Mouse (Mus musculus): Measurements from ENCODE around the gene Net1. TPM values are rescaled to one million over a fixed set of nuclear protein-coding genes. Genes with fewer than 3 reads are reported as not detected.
"Not testable (repeated sequence)": the region's sequence is repeated elsewhere in the genome, so short reads cannot be mapped to it uniquely, and the experiment has no call there.

Net1 gene
- polyA plus RNA-seq, 1 experiment from 2014 or later: 10.2 TPM

DNA sequence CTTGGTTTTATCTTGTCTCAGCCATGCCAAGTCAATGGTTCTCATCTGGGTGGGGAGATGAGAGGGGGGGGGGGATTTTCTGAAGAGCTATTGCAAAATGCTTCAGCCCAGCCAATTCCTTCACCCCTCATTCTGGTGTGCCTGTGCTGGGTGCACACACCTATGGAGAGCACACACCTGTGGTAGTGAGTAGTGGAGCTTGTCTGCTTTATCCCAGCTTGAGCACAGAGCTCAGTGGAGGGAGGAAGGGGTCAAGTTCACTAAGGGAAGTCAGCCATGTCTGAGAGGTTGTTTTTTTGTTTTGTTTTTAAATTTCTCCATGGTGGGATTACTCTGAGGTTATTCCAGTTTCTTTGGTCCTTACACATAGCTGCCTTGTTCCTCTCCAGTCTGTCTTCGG, 61.8 kb downstream of the Net1 start:
- Histone ChIP-seq H3K9me3 (ENCODE audit: control insufficient read depth, low read length) (no peaks in the 10 kb centered on the region), H3K4me1 (replicated peaks; ENCODE audit: control insufficient read depth, insufficient read depth, low read length) (no peaks in the 10 kb centered on the region), H3K36me3 (replicated peaks; ENCODE audit: control insufficient read depth, insufficient read depth) (no peaks in the 10 kb centered on the region), H3K9ac (no peak overlapping the region), H3K27ac (no peak overlapping the region), H3K27me3 (ENCODE audit: control insufficient read depth, insufficient read depth, low read length) (no peaks in the 10 kb centered on the region), H3K4me3 (replicated peaks; ENCODE audit: low read length) (no peak overlapping the region), H3K4me2 (replicated peaks) (no peak overlapping the region)
- 88% methylated on average over 1 of the region's 1 CpGs for WGBS
- ATAC-seq (ENCODE audit: low FRiP score): no peak
- no peak for DNase-seq (ENCODE audit: low spot score)

DNA sequence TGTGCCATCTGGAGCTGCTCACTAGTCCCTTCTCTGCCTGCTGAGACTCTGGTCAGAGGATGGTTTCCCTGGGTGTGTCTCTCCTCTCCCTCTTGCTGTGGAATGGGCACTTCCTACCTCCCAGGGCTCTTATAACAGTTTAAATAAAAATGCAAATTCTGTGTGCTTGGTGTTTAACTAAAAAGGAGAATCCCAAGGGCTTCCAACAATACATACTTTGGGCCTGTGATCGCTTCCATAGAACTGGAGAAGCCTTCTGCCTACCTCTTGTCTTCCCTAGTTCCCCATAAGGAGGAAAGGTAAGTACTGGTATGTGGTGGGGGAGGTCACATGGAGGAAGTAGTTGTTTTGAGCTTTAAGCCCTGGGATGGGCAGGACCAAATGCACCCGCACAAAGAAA, 63.2 kb downstream of the Net1 start:
- Histone ChIP-seq H3K4me2 (replicated peaks) (no peak overlapping the region), H3K4me1 (replicated peaks; ENCODE audit: control insufficient read depth, insufficient read depth, low read length) (no peaks in the 10 kb centered on the region), H3K9me3 (ENCODE audit: control insufficient read depth, low read length) (no peaks in the 10 kb centered on the region), H3K36me3 (replicated peaks; ENCODE audit: control insufficient read depth, insufficient read depth) (no peaks in the 10 kb centered on the region), H3K27me3 (ENCODE audit: control insufficient read depth, insufficient read depth, low read length) (no peaks in the 10 kb centered on the region), H3K4me3 (replicated peaks; ENCODE audit: low read length) (no peak overlapping the region), H3K9ac (no peak overlapping the region), H3K27ac (no peak overlapping the region)
- WGBS: 82% methylated on average over 2 of the region's 2 CpGs
- ATAC-seq (ENCODE audit: low FRiP score) (no peak), DNase-seq (ENCODE audit: low spot score) (no peak)

DNA sequence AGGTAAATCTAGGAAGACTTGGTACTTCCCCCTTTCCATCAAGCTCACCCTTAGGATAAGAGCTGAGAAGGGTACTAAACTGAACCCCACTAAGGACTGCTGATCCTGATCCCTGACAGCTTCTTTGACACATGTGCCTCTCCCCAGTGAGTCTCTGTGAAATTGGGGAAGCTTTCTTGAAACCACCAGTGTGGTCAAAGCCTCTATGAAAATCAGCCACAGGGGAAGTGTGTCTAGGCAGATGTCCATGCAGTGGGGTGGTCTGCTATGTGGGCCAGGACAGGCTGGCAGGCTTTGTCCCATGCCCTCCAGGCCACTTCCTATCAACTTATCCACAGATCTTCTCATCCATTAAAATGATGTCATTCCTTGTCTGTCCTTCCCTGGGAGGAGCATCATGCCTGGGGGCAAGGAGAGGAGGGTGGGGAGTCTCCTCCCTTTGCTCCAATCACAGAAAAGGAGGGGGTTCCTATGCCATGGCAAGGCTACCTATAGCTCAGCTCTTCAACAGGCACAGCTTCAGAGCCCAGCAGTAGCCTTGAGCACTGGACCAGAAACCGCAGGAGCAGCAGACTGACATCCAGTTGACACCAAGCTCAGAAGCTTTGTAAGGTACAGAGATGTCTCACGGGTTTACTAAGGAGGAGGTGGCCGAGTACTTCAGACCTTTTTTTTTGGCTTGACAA, 64.2 kb downstream of the Net1 start, which contains the start of gene Calm5:
TSS of gene Calm5 (plus strand) at position 526 of the 686 bp plus-strand sequence.
- H3K27ac ChIP-seq; H3K4me1 ChIP-seq (replicated peaks; ENCODE audit: control insufficient read depth, insufficient read depth, low read length); H3K4me3 ChIP-seq (replicated peaks; ENCODE audit: low read length); H3K9me3 ChIP-seq (ENCODE audit: control insufficient read depth, low read length); H3K9ac ChIP-seq; H3K4me2 ChIP-seq (replicated peaks); DNase-seq (ENCODE audit: low spot score); H3K27me3 ChIP-seq (ENCODE audit: control insufficient read depth, insufficient read depth, low read length); ATAC-seq (ENCODE audit: low FRiP score); H3K36me3 ChIP-seq (replicated peaks; ENCODE audit: control insufficient read depth, insufficient read depth): not testable (repeated sequence)
- 90% methylated on average over 3 of the region's 3 CpGs for WGBS

DNA sequence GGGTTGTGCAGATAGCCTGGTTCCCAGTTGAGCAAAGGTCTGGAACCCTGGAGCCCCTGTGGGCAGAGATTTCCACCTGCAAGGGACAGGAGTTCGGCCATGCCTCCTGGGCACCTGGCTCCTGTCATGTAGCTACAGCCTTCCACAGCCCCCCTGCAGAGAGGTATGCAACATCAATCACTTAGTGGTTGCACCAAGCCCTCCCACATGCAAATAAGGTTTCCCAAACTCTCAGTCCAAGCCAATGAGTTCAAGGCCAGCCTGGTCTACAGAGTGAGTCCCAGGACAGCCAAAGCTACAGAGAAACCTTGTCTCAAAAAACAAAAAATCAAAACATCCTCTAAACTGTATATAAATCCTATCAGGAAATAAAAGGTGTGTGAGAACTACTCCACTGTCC, 67.7 kb downstream of the Net1 start:
- no peaks in the 10 kb centered on the region for H3K27me3 ChIP-seq (ENCODE audit: control insufficient read depth, insufficient read depth, low read length)
- H3K36me3 ChIP-seq (replicated peaks; ENCODE audit: control insufficient read depth, insufficient read depth): no peaks in the 10 kb centered on the region
- no peak overlapping the region for H3K4me2 ChIP-seq (replicated peaks)
- ATAC-seq (ENCODE audit: low FRiP score) (no peak), DNase-seq (ENCODE audit: low spot score) (no peak)
- H3K9ac ChIP-seq: no peak overlapping the region
- H3K27ac ChIP-seq: no peak overlapping the region
- H3K4me1 ChIP-seq (replicated peaks; ENCODE audit: control insufficient read depth, insufficient read depth, low read length): no peaks in the 10 kb centered on the region
- WGBS: 64% methylated on average over 1 of the region's 1 CpGs
- H3K4me3 ChIP-seq (replicated peaks; ENCODE audit: low read length): no peak overlapping the region
- no peaks in the 10 kb centered on the region for H3K9me3 ChIP-seq (ENCODE audit: control insufficient read depth, low read length)

DNA sequence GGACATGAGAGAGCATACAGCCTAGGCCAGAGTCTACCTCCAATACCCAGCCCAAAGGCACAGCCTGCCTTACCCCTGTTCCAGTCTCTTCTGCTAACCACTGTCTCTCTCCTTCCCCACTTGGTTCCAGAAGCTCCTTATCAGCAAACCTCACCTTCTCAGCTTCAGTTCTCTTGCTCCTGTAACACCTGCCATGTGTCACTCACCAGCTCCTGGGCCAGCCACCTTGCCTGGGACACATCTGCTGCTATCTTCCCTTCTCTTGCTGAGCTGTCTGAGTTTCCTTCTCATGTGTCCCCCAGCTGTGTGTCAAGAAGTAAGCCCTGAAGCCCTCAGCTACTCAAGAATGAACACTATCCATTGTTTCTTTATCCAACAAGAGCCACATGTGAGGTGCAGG, 77.4 kb downstream of the Net1 start:
- not testable (repeated sequence) for H3K9ac ChIP-seq; H3K27me3 ChIP-seq (ENCODE audit: control insufficient read depth, insufficient read depth, low read length); ATAC-seq (ENCODE audit: low FRiP score); H3K36me3 ChIP-seq (replicated peaks; ENCODE audit: control insufficient read depth, insufficient read depth); H3K9me3 ChIP-seq (ENCODE audit: control insufficient read depth, low read length); H3K4me3 ChIP-seq (replicated peaks; ENCODE audit: low read length); H3K27ac ChIP-seq; DNase-seq (ENCODE audit: low spot score); H3K4me2 ChIP-seq (replicated peaks); H3K4me1 ChIP-seq (replicated peaks; ENCODE audit: control insufficient read depth, insufficient read depth, low read length)

DNA sequence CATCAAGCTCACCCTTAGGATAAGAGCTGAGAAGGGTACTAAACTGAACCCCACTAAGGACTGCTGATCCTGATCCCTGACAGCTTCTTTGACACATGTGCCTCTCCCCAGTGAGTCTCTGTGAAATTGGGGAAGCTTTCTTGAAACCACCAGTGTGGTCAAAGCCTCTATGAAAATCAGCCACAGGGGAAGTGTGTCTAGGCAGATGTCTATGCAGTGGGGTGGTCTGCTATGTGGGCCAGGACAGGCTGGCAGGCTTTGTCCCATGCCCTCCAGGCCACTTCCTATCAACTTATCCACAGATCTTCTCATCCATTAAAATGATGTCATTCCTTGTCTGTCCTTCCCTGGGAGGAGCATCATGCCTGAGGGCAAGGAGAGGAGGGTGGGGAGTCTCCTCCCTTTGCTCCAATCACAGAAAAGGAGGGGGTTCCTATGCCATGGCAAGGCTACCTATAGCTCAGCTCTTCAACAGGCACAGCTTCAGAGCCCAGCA, 80.7 kb downstream of the Net1 start, which contains the start of gene Calm4:
TSS of gene Calm4 (plus strand) at position 446 of the 496 bp plus-strand sequence.
- not testable (repeated sequence) for H3K27ac ChIP-seq; H3K4me3 ChIP-seq (replicated peaks; ENCODE audit: low read length); H3K36me3 ChIP-seq (replicated peaks; ENCODE audit: control insufficient read depth, insufficient read depth); H3K27me3 ChIP-seq (ENCODE audit: control insufficient read depth, insufficient read depth, low read length); H3K4me1 ChIP-seq (replicated peaks; ENCODE audit: control insufficient read depth, insufficient read depth, low read length); H3K9ac ChIP-seq; DNase-seq (ENCODE audit: low spot score); ATAC-seq (ENCODE audit: low FRiP score); H3K4me2 ChIP-seq (replicated peaks); H3K9me3 ChIP-seq (ENCODE audit: control insufficient read depth, low read length)

DNA sequence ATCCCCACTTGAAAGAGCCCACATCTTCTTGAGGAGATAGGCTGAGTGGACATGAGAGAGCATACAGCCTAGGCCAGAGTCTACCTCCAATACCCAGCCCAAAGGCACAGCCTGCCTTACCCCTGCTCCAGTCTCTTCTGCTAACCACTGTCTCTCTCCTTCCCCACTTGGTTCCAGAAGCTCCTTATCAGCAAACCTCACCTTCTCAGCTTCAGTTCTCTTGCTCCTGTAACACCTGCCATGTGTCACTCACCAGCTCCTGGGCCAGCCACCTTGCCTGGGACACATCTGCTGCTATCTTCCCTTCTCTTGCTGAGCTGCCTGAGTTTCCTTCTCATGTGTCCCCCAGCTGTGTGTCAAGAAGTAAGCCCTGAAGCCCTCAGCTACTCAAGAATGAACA, 84.4 kb downstream of the Net1 start:
- not testable (repeated sequence) for H3K9me3 ChIP-seq (ENCODE audit: control insufficient read depth, low read length); H3K4me2 ChIP-seq (replicated peaks); H3K4me1 ChIP-seq (replicated peaks; ENCODE audit: control insufficient read depth, insufficient read depth, low read length); H3K4me3 ChIP-seq (replicated peaks; ENCODE audit: low read length); DNase-seq (ENCODE audit: low spot score); H3K27ac ChIP-seq; ATAC-seq (ENCODE audit: low FRiP score); H3K27me3 ChIP-seq (ENCODE audit: control insufficient read depth, insufficient read depth, low read length); H3K36me3 ChIP-seq (replicated peaks; ENCODE audit: control insufficient read depth, insufficient read depth); H3K9ac ChIP-seq

DNA sequence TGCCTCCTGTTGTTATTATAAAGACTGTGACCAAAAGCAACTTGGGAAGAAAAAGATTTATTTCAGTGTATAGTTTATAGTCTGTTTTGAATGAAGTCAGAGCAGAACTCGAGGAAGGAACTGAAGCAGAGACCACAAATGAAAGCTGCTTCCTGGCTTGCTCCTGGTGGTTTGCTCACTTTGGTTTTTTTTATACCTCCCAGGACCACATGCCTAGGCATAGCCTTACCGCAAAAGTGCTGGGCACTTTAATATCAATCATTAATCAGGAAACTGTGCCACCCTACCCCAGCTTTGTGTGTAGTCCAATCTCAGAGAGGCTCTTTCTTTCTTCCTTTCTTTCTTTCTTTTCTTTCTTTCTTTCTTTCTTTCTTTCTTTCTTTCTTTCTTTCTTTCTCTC, 85.6 kb downstream of the Net1 start:
- H3K27ac ChIP-seq: no peak overlapping the region
- 69% methylated on average over 2 of the region's 2 CpGs for whole genome bisulfite sequencing
- no peaks in the 10 kb centered on the region for H3K27me3 ChIP-seq (ENCODE audit: control insufficient read depth, insufficient read depth, low read length)
- no peaks in the 10 kb centered on the region for H3K4me1 ChIP-seq (replicated peaks; ENCODE audit: control insufficient read depth, insufficient read depth, low read length)
- H3K9me3 ChIP-seq (ENCODE audit: control insufficient read depth, low read length): no peaks in the 10 kb centered on the region
- no peak overlapping the region for H3K9ac ChIP-seq
- no peak overlapping the region for H3K4me2 ChIP-seq (replicated peaks)
- H3K4me3 ChIP-seq (replicated peaks; ENCODE audit: low read length): no peak overlapping the region
- no peaks in the 10 kb centered on the region for H3K36me3 ChIP-seq (replicated peaks; ENCODE audit: control insufficient read depth, insufficient read depth)
- DNase-seq (ENCODE audit: low spot score) (no peak), ATAC-seq (ENCODE audit: low FRiP score) (no peak)
